Mouse (Mus musculus) liver, postnatal 0 days (tissue): ENCODE data around the gene Fam19a3.

ENCODE experiments used
- CTCF ChIP-seq: sonication (generic); IDR thresholded peaks from 2 replicates; pipeline ENCODE4 v1.5.1; 2016; ENCODE audit warnings: antibody characterized with exemption, low read depth
- EP300 ChIP-seq: IDR thresholded peaks from 2 replicates; pipeline ENCODE4 v1.6.1; 2016; ENCODE audit warnings: antibody characterized with exemption, low read depth, mild to moderate bottlenecking

DNA sequence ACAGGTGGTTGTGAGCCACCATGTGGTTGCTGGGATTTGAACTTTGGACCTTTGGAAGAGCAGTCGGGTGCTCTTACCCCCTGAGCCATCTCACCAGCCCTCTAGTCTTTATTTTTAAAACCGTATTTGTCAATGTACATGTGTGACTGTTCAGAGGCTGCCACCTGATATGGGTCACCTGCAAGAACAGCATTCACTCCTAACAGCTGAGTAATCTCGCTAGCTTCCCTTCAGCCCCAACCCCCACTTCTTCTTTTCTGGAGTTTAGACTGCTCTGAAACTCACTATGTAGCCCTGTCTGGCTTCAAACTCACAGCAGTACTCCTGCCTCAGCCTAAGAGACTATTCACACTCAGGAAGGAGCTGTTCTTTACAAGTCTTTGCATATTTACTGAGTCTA is 40.8 kb upstream of the Fam19a3 start:
- no peak for TF ChIP-seq CTCF
- no peak for TF ChIP-seq EP300
